In the genomic region with DNA sequence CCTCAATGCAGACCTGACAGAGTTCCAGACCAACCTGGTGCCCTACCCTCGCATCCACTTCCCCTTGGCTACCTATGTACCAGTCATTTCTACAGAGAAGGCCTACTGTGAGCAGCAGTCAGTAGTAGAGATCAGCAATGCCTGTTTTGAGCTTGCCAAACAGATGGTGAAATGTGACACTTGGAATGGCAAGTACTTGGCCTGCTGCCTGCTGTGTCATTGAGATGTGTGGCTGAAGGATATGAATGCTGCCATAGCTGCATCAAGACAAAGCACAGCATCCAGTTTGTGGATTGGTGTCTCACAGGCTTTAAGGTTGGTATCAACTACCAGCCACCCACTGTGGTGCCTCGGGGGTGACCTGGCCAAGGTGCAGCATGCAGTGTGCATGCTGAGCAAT, we compare ENCODE assay signal across 27 mouse cellular contexts. TPM values are rescaled to one million over a fixed set of nuclear protein-coding genes. Genes with fewer than 3 reads are reported as not detected.
DNase-seq lines count a peak whose midpoint lies in the region; ATAC-seq and TF ChIP-seq lines count a peak whose summit lies in the region.
"Had no signal": no experiment of that assay in that cellular context is flagged by ENCODE, and none has a peak within 500 bp of the region (broad histone marks: within the 10 kb centered on the region; RNA-seq: fewer than 3 reads in every experiment).

No protein-coding gene starts in this region.

- ATAC-seq in liver, postnatal 0 days = no peak
- ATAC-seq: activated CD4-positive, CD25-positive, alpha-beta regulatory T cell, adult 4 months; forebrain, embryonic 15.5 days; inflammation-experienced regulatory T-cells, adult 6 months; Patski had no signal

- no peaks in the 10 kb centered on the region for H3K27me3 ChIP-seq in liver, postnatal 0 days (ENCODE audit: insufficient read depth, low read length)
- H3K27me3 ChIP-seq: forebrain, embryonic 15.5 days; heart, embryonic 15.5 days; hindbrain, embryonic 12.5 days; limb, embryonic 13.5 days; liver, embryonic 15.5 days; neural tube, embryonic 12.5 days had no signal

- TF ChIP-seq CTCF in liver, postnatal 0 days (IDR thresholded peaks at IDR 0.05; ENCODE audit: low read depth) = no peak
- TF ChIP-seq CTCF in gastrocnemius, adult 2 months (IDR thresholded peaks at IDR 0.05) = no peak

- H3K4me2 ChIP-seq in liver, postnatal 0 days (ENCODE audit: low read depth, low read length) = no peak overlapping the region
- H3K4me2 ChIP-seq: forebrain, embryonic 15.5 days; heart, embryonic 15.5 days; hindbrain, embryonic 12.5 days; limb, embryonic 13.5 days; liver, embryonic 15.5 days; neural tube, embryonic 12.5 days had no signal

- TF ChIP-seq EP300 in liver, postnatal 0 days (IDR thresholded peaks at IDR 0.05; ENCODE audit: low read depth) = no peak

- no peak overlapping the region for H3K4me3 ChIP-seq in liver, postnatal 0 days (ENCODE audit: low read depth, low read length)
- H3K4me3 ChIP-seq in gastrocnemius, adult 2 months = no peak overlapping the region
- H3K4me3 ChIP-seq: forebrain, embryonic 15.5 days; heart, embryonic 15.5 days; hindbrain, embryonic 12.5 days; limb, embryonic 13.5 days; liver, embryonic 15.5 days; midbrain, embryonic 10.5 days; neural tube, embryonic 12.5 days had no signal

- H3K36me3 ChIP-seq in liver, postnatal 0 days (replicated peaks; ENCODE audit: insufficient read depth, low read length) = no peaks in the 10 kb centered on the region
- H3K36me3 ChIP-seq: forebrain, embryonic 15.5 days; heart, embryonic 15.5 days; hindbrain, embryonic 12.5 days; limb, embryonic 13.5 days; liver, embryonic 15.5 days; midbrain, embryonic 10.5 days; neural tube, embryonic 12.5 days had no signal

- 72% methylated on average over 2 of the region's 2 CpGs for WGBS in liver, postnatal 0 days (ENCODE audit: insufficient replicate concordance)

- no peaks in the 10 kb centered on the region for H3K4me1 ChIP-seq in liver, postnatal 0 days (ENCODE audit: insufficient read depth)
- H3K4me1 ChIP-seq: forebrain, embryonic 15.5 days; heart, embryonic 15.5 days; hindbrain, embryonic 12.5 days; liver, embryonic 15.5 days; midbrain, embryonic 10.5 days; neural tube, embryonic 12.5 days had no signal

- no peak overlapping the region for H3K27ac ChIP-seq in liver, postnatal 0 days (ENCODE audit: low read depth)
- no peak overlapping the region for H3K27ac ChIP-seq in gastrocnemius, adult 2 months
- H3K27ac ChIP-seq: forebrain, embryonic 15.5 days; heart, embryonic 15.5 days; hindbrain, embryonic 12.5 days; limb, embryonic 13.5 days; liver, embryonic 15.5 days; midbrain, embryonic 10.5 days; neural tube, embryonic 12.5 days had no signal

- intact Hi-C loops in left cerebral cortex, postnatal 4 days (cut with DNase I) = no loop called here
- intact Hi-C loops in gastrocnemius, adult 2 months (cut with DNase I) = no loop called here

- peak; percentile 68 to 69 for DNase-seq in cerebellum, postnatal 10 days
- DNase-seq in cerebellum, postnatal 36 days = no peak
- peak; percentile 38 for DNase-seq in left cerebral cortex, postnatal 4 days
- no peak for DNase-seq in left cerebral cortex, adult 9 months (ENCODE audit: low spot score in 2 of 2)
- DNase-seq in layer of hippocampus, adult 11-12 months (ENCODE audit: low spot score) = peak; percentile 25
- no peak for DNase-seq in right cerebral cortex, postnatal 25 days
- no peak for DNase-seq in liver, postnatal 0 days
- no peak for DNase-seq in gastrocnemius, adult 2 months
- DNase-seq: cerebellum, adult 9-11 months; kidney, adult 9 months; kidney, postnatal 36 days; lung, postnatal 36 days; thymus, postnatal 4 days had no signal

- H3K9ac ChIP-seq in liver, postnatal 0 days (replicated peaks) = no peak overlapping the region
- H3K9ac ChIP-seq: forebrain, embryonic 15.5 days; heart, embryonic 15.5 days; hindbrain, embryonic 12.5 days; limb, embryonic 13.5 days; liver, embryonic 15.5 days; neural tube, embryonic 12.5 days had no signal

- no peaks in the 10 kb centered on the region; the same call in 1 of the 2 replicates for H3K9me3 ChIP-seq in liver, postnatal 0 days (ENCODE audit: low read length)
- H3K9me3 ChIP-seq: forebrain, embryonic 15.5 days; heart, embryonic 15.5 days; liver, embryonic 15.5 days; midbrain, embryonic 10.5 days; neural tube, embryonic 12.5 days had no signal

RNA-seq across cellular contexts. Expression of a gene that starts 48.2 kb away (rescaled TPM):
- 10 to 100 TPM; 11.1 to 11.2 TPM for total RNA-seq in left cerebral cortex, postnatal 4 days (2021)
- polyA plus RNA-seq in liver, postnatal 0 days (2015; fragmentation: Nextera tagmentation; extraction: Ambion mirVana) = 0.86 and 0.94 TPM in 2 replicates
- total RNA-seq in gastrocnemius, adult 2 months (2021) = 1 to 10 TPM; 4.2 to 4.5 TPM
- total RNA-seq: granulocyte monocyte progenitor cell, adult 5-6 weeks had no signal
- polyA plus RNA-seq: activated CD4-positive, CD25-positive, alpha-beta regulatory T cell, adult 4 months; inflammation-experienced regulatory T-cells, adult 6 months had no signal

RNA-seq across cellular contexts. Expression of a gene that starts 59.4 kb away (rescaled TPM):
- not detected for total RNA-seq in left cerebral cortex, postnatal 4 days (2021)
- polyA plus RNA-seq in liver, postnatal 0 days (2015; fragmentation: Nextera tagmentation; extraction: Ambion mirVana) = not detected in 2 replicates
- not detected for total RNA-seq in gastrocnemius, adult 2 months (2021)
- total RNA-seq: gastrocnemius, adult 18-20 months; granulocyte monocyte progenitor cell, adult 5-6 weeks; left cerebral cortex, adult 8-10 months had no signal
- polyA plus RNA-seq: activated CD4-positive, CD25-positive, alpha-beta regulatory T cell, adult 4 months; forebrain, embryonic 15.5 days; heart, embryonic 15.5 days; hindbrain, embryonic 12.5 days; inflammation-experienced regulatory T-cells, adult 6 months; limb, embryonic 13.5 days; liver, embryonic 15.5 days; midbrain, embryonic 10.5 days; neural tube, embryonic 12.5 days; Patski; spleen, adult 2 months had no signal

Comparison
In these comparisons a context has a peak if more than half of its experiments do, and no peak if none do; other contexts are left out.
1. DNase-seq: peak in cerebellum, postnatal 10 days (2 of 2), left cerebral cortex, postnatal 4 days (single experiment) and layer of hippocampus, adult 11-12 months (single experiment); none in cerebellum, postnatal 36 days (0 of 2), left cerebral cortex, adult 9 months (0 of 2), right cerebral cortex, postnatal 25 days (single experiment), liver, postnatal 0 days (single experiment) and gastrocnemius, adult 2 months (single experiment).